Mouse (Mus musculus) spleen, adult 12 weeks (tissue): ENCODE data around the gene Arhgap30.
A peak's percentile ranks its signal among the peaks of the same experiment; 100 is the strongest.

Source experiments
- DNase-seq: peaks from one replicate; pipeline ENCODE4 v3.0.0; 2022; ENCODE audit warnings: low spot score

Arhgap30 gene

GRCm38 (mm10) chr1:171378298-171378697 is 10.5 kb upstream of the Arhgap30 start:
- DNase-seq: no peak

GRCm38 (mm10) chr1:171379935-171380599 is 8.7 kb upstream of the Arhgap30 start:
- DNase-seq: peak; percentile 60

- DNase-seq: no peak
These were observed 6.6 kb upstream of the Arhgap30 start for GRCm38 (mm10) chr1:171382096-171382620.

GRCm38 (mm10) chr1:171384361-171384760 is 4.4 kb upstream of the Arhgap30 start:
- DNase-seq: no peak

GRCm38 (mm10) chr1:171385171-171385570 is 3.6 kb upstream of the Arhgap30 start:
- no peak for DNase-seq

GRCm38 (mm10) chr1:171387099-171387498 is 1.7 kb upstream of the Arhgap30 start:
- no peak for DNase-seq

GRCm38 (mm10) chr1:171390101-171390500 is 1.3 kb downstream of the Arhgap30 start:
- DNase-seq: peak; percentile 54

- no peak for DNase-seq
These were observed 13.1 kb downstream of the Arhgap30 start for GRCm38 (mm10) chr1:171401821-171402220.

GRCm38 (mm10) chr1:171402991-171403390 is 14.2 kb downstream of the Arhgap30 start:
- no peak for DNase-seq

GRCm38 (mm10) chr1:171407263-171407662 is 18.5 kb downstream of the Arhgap30 start:
- DNase-seq: no peak

GRCm38 (mm10) chr1:171410231-171410630 is 21.5 kb downstream of the Arhgap30 start:
- no peak for DNase-seq

GRCm38 (mm10) chr1:171410947-171411484 is 22.3 kb downstream of the Arhgap30 start, which contains the start of gene Usf1:
Usf1 (plus strand) TSS chr1:171411313.
- peak; percentile 89 for DNase-seq

GRCm38 (mm10) chr1:171411492-171411941 is 22.8 kb downstream of the Arhgap30 start:
- DNase-seq: no peak

- peak; percentile 37 for DNase-seq
These were observed 23.3 kb downstream of the Arhgap30 start for GRCm38 (mm10) chr1:171412001-171412441.

GRCm38 (mm10) chr1:171412446-171412845 is 23.7 kb downstream of the Arhgap30 start:
- DNase-seq: no peak

GRCm38 (mm10) chr1:171413608-171414007 is 24.9 kb downstream of the Arhgap30 start:
- no peak for DNase-seq

- DNase-seq: no peak
These were observed 29.9 kb downstream of the Arhgap30 start, which contains the start of gene Tstd1 for GRCm38 (mm10) chr1:171418660-171419059. Tstd1 (plus strand) TSS chr1:171418872.

GRCm38 (mm10) chr1:171419291-171419882 is 30.6 kb downstream of the Arhgap30 start:
- no peak for DNase-seq

GRCm38 (mm10) chr1:171419905-171420304 is 31.2 kb downstream of the Arhgap30 start:
- no peak for DNase-seq

GRCm38 (mm10) chr1:171422504-171423095 is 33.8 kb downstream of the Arhgap30 start:
- no peak for DNase-seq

- DNase-seq: no peak
These were observed 35.9 kb downstream of the Arhgap30 start for GRCm38 (mm10) chr1:171424638-171425037.

- no peak for DNase-seq
These were observed 36.4 kb downstream of the Arhgap30 start for GRCm38 (mm10) chr1:171425126-171425525.
